Mouse (Mus musculus): ENCODE data around the gene Trim41. TPM values are rescaled to one million over a fixed set of nuclear protein-coding genes. Genes with fewer than 3 reads are reported as not detected.

The Trim41 gene
- total RNA-seq, 1 experiment from 2014 or later: 50.2 TPM

GRCm38 (mm10) chr11:48819614-48820307, 2.6 kb upstream of the Trim41 start:
- no peak for ATAC-seq (replicated peaks; ENCODE audit: low read depth, poor library complexity, severe bottlenecking)

GRCm38 (mm10) chr11:48818346-48818745, 1.2 kb upstream of the Trim41 start:
- ATAC-seq (replicated peaks; ENCODE audit: low read depth, poor library complexity, severe bottlenecking): peak; percentile 30

GRCm38 (mm10) chr11:48817794-48818193, 641 bp upstream of the Trim41 start:
- ATAC-seq (replicated peaks; ENCODE audit: low read depth, poor library complexity, severe bottlenecking): no peak

GRCm38 (mm10) chr11:48816281-48816781, 822 bp downstream of the Trim41 start:
- peak; percentile 15 for ATAC-seq (replicated peaks; ENCODE audit: low read depth, poor library complexity, severe bottlenecking)

GRCm38 (mm10) chr11:48815851-48816250, 1.3 kb downstream of the Trim41 start:
- no peak for ATAC-seq (replicated peaks; ENCODE audit: low read depth, poor library complexity, severe bottlenecking)

GRCm38 (mm10) chr11:48813782-48814181, 3.4 kb downstream of the Trim41 start:
- no peak for ATAC-seq (replicated peaks; ENCODE audit: low read depth, poor library complexity, severe bottlenecking)

GRCm38 (mm10) chr11:48810142-48810541, 7.0 kb downstream of the Trim41 start:
- ATAC-seq (replicated peaks; ENCODE audit: low read depth, poor library complexity, severe bottlenecking): no peak

GRCm38 (mm10) chr11:48809434-48809830, 7.7 kb downstream of the Trim41 start:
- ATAC-seq (replicated peaks; ENCODE audit: low read depth, poor library complexity, severe bottlenecking): no peak

GRCm38 (mm10) chr11:48808737-48809433, 8.3 kb downstream of the Trim41 start:
- no peak for ATAC-seq (replicated peaks; ENCODE audit: low read depth, poor library complexity, severe bottlenecking)

- no peak for ATAC-seq (replicated peaks; ENCODE audit: low read depth, poor library complexity, severe bottlenecking)
Measured at GRCm38 (mm10) chr11:48808304-48808646, 8.9 kb downstream of the Trim41 start.

GRCm38 (mm10) chr11:48807563-48808303, 9.4 kb downstream of the Trim41 start:
- ATAC-seq (replicated peaks; ENCODE audit: low read depth, poor library complexity, severe bottlenecking): 0 out of 2 replicates have a peak, but pooled peaks have one; percentile 3

GRCm38 (mm10) chr11:48806856-48807562, 10.1 kb downstream of the Trim41 start:
- peak; percentile 21; the same call in 1 of the 2 replicates for ATAC-seq (replicated peaks; ENCODE audit: low read depth, poor library complexity, severe bottlenecking)

- ATAC-seq (replicated peaks; ENCODE audit: low read depth, poor library complexity, severe bottlenecking): no peak
Measured at GRCm38 (mm10) chr11:48804922-48805321, 12.2 kb downstream of the Trim41 start.

GRCm38 (mm10) chr11:48803988-48804387, 13.2 kb downstream of the Trim41 start:
- no peak for ATAC-seq (replicated peaks; ENCODE audit: low read depth, poor library complexity, severe bottlenecking)

- ATAC-seq (replicated peaks; ENCODE audit: low read depth, poor library complexity, severe bottlenecking): no peak
Measured at GRCm38 (mm10) chr11:48801831-48802772, 15.1 kb downstream of the Trim41 start.

GRCm38 (mm10) chr11:48799921-48800701, 17.0 kb downstream of the Trim41 start, which contains the start of gene Rack1:
TSS of gene Rack1 (plus strand) at chr11:48800332.
- ATAC-seq (replicated peaks; ENCODE audit: low read depth, poor library complexity, severe bottlenecking): peak; percentile 87

GRCm38 (mm10) chr11:48798984-48799920, 17.9 kb downstream of the Trim41 start:
- 0 out of 2 replicates have a peak, but pooled peaks have one; percentile 1 for ATAC-seq (replicated peaks; ENCODE audit: low read depth, poor library complexity, severe bottlenecking)
